Mouse (Mus musculus): ENCODE measurements around the gene Kcnj10. TPM values are rescaled to one million over a fixed set of nuclear protein-coding genes. Genes with fewer than 3 reads are reported as not detected.

The Kcnj10 gene
- 0.05 TPM in 2 replicates for polyA plus RNA-seq (2016; fragmentation: Nextera tagmentation; extraction: Ambion mirVana)

DNA sequence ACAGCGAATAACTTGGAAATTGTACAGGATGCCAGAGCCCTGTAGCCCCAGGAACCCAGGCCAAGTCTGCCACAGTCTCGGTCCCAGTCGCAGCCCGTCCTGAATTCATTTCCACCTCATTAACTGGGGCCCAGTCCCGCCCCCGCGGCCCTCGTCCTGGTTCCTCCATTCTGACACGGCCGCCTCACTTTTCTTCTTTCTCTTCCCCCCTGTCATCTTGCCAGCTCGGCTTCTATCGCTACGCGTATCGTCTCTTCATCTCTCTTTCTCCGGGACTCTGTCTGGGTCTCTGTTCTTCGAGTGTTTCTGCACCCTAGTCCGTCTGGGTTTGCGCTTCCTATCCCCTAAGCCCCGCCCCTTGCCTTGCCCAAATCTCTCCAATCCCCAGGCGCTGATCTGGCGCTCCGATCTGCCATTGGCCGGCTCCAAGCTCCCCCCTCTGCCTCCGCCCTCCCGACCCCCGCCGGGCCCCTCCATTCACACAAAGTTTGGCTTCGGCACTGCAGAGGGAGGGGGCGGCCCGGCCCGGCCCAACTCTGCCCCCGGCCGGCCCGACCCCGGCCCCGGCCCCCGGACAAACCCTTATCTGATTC, at the start of gene Kcnj10:
TSS of gene Kcnj10 (plus strand) at position 482 of the 593 bp plus-strand sequence.
- Histone ChIP-seq H3K27me3 (ENCODE audit: low read depth, poor library complexity, severe bottlenecking) (peaks cover 71% of the 10 kb centered on the region), H3K36me3 (no peaks in the 10 kb centered on the region), H3K4me3 (peak within 1 kb of the TSS; percentile 50), H3K9me3 (replicated peaks) (no peaks in the 10 kb centered on the region), H3K4me1 (peaks cover 9% of the 10 kb centered on the region), H3K27ac (no peak within 1 kb of the TSS)
- WGBS: 1% methylated on average over 38 of the region's 38 CpGs
- DNase-seq (ENCODE audit: low spot score): peak; percentile 79

DNA sequence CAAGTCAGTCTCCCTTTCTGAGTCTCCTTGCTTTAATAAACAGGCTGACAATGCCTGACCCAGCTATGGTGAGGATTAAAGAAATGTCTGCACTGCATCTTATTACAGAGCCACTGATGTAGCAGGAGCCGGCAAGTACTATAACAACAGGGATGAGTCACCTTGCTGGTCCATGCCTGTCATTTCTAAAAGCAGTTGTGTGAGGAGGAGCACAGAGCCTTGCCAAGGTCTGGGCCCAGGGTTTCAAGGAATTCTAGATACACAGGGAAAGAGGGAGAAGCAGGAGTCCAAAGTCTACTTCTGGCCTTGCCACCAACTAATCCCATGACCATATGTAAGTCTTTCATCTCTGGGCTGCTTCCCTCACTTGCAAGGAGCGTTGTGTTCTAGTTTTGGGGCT, 48.1 kb upstream of the Kcnj10 start:
- Histone ChIP-seq H3K27me3 (ENCODE audit: low read depth, poor library complexity, severe bottlenecking) (peaks cover 15% of the 10 kb centered on the region; the same call in 1 of the 2 replicates), H3K4me3 (no peak overlapping the region), H3K27ac (no peak overlapping the region), H3K9me3 (replicated peaks) (no peaks in the 10 kb centered on the region), H3K36me3 (no peaks in the 10 kb centered on the region), H3K4me1 (peaks cover 31% of the 10 kb centered on the region)
- DNase-seq (ENCODE audit: low spot score): no peak
- WGBS: 86% methylated on average over 2 of the region's 2 CpGs

DNA sequence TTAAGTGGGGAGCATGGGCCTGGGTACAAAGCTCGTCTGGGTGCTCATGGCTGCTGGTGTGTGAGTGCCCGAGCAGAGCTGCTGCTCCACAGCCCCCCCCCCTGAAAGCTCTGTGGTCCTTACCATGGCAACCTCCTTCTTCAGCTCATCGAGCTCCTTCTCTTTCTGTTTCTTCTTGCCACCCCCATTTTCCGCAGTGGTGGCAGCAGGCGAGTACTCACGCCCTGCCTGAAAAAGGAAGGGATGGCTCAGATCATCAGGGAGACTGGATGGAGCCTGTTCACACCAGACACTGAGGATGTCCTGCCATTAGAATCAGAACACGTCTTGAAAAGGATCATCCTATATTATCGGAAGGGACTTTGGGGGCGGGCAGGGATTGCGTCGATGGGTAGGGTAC, 47.6 kb upstream of the Kcnj10 start:
- WGBS: 89% methylated on average over 11 of the region's 11 CpGs
- Histone ChIP-seq H3K4me1 (peaks cover 37% of the 10 kb centered on the region), H3K9me3 (replicated peaks) (no peaks in the 10 kb centered on the region), H3K36me3 (no peaks in the 10 kb centered on the region), H3K27ac (0 out of 2 replicates have a peak overlapping the region, but pooled peaks have one; percentile 20), H3K27me3 (ENCODE audit: low read depth, poor library complexity, severe bottlenecking) (peaks cover 15% of the 10 kb centered on the region; the same call in 1 of the 2 replicates), H3K4me3 (no peak overlapping the region)
- no peak for DNase-seq (ENCODE audit: low spot score)

DNA sequence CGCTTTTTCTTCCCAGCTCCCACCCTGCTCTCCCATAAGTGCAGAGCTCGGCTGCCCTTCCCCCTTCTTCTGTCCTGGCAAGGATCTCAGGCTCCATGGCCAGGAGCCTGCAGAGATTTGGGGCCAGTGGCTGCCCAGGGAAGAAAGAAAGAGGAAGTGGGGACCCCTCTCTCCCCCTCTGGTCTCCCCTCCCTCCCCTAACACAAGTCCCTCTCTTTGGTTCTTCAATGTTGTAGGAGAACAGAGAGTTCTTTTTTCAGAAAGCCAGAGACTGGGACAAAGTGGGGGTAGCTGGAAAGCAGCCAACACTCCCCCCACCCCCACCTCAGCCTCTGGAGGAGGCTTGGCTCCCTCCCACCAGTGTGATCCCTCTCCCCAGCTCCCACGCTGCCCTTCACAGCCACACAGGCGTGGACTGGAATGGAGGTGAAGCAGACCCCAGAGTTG, 45.2 kb upstream of the Kcnj10 start:
- Histone ChIP-seq H3K4me3 (no peak overlapping the region; the same call in 1 of the 2 replicates), H3K27me3 (ENCODE audit: low read depth, poor library complexity, severe bottlenecking) (peaks cover 25% of the 10 kb centered on the region; the same call in 1 of the 2 replicates), H3K27ac (peak overlapping the region; percentile 83), H3K4me1 (peaks cover 60% of the 10 kb centered on the region), H3K36me3 (no peaks in the 10 kb centered on the region), H3K9me3 (replicated peaks) (no peaks in the 10 kb centered on the region)
- 44% methylated on average over 4 of the region's 4 CpGs for WGBS
- no peak for DNase-seq (ENCODE audit: low spot score)

DNA sequence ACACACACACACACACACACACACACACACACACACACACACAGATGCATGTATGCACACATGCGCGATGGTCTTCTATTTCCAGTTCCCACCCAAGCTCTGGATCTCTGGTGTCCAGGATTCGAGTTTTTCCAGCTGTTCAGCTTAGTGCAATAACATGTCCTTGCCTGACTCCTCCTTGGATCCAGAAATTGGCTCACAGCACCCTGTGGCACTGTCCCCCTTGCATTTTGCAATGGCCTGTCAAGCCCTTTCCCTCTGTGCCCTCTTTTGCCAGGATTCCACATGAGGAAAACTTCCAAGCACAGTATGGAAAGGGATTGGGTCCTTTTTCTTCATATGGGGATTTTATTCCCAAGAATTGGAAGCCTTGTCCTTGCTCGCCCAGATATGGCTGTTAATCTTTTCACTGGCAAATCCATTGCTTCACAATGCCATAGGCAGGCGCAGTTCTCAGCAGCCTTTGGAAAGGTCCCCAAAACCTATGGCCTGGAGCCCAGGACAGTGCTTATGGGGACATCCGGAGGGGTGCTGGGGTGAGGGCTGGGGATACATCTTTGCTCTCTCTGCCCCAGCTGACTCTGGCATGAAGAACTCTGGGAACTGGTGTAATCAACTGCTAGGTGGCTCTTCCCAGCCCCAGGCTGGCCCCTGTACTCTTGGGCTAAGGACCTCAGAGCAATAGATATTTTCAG, 44.0 kb upstream of the Kcnj10 start:
- Histone ChIP-seq H3K9me3 (replicated peaks) (no peaks in the 10 kb centered on the region), H3K27ac (peak overlapping the region; percentile 83), H3K27me3 (ENCODE audit: low read depth, poor library complexity, severe bottlenecking) (peaks cover 25% of the 10 kb centered on the region; the same call in 1 of the 2 replicates), H3K4me1 (peaks cover 72% of the 10 kb centered on the region), H3K4me3 (peak overlapping the region; percentile 39; the same call in 1 of the 2 replicates), H3K36me3 (no peaks in the 10 kb centered on the region)
- WGBS: 86% methylated on average over 6 of the region's 6 CpGs
- no peak for DNase-seq (ENCODE audit: low spot score)

DNA sequence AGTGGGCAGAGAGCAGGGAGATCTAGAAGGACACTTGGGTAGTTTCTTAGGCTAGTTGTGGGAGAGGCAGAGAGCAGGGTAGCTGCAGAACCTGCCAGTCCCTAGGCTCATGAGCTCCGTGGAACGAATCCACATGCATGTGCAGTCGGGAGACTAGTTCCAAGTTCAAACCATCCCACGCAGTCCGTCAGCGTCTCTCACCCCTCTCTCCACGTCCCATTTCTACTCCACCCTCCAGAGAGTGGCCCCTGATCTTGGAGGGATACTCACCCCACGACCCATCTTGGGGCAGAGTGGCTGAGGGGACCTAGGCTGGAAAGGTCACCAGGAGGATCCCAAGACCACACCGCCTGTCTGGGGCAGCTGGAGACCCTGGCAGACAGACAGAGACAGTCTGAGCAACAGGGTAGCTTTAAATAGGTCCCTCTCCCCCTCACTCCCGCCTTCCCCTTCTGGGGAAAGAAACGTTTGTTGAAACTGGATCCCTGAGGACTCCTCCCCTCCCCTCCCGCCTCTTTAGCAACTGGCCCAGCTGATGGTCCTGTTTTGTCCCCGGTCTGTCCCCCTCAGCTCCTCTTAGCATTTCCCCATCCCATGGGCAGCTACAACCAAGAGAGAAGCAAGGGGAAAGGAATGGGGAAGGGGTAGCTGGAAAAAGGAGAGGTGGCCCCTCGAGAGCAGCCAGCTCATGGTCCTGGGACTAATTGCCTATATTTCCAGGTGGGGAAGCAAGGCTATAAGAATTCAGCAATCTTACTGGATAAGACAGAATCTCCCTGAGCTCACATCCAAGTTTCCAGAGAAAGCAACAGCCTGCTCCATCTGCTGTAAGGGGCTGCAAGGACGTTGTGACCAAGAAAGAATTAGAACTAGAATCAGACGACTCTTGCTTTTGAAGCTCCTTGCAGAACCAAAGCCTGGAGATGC, 43.1 kb upstream of the Kcnj10 start, which contains the start of gene Atp1a2:
TSS of gene Atp1a2 (minus strand) at position 454 of the 927 bp plus-strand sequence.
- 11% methylated on average over 16 of the region's 16 CpGs for WGBS
- Histone ChIP-seq H3K27me3 (ENCODE audit: low read depth, poor library complexity, severe bottlenecking) (peaks cover 25% of the 10 kb centered on the region; the same call in 1 of the 2 replicates), H3K4me1 (peaks cover 81% of the 10 kb centered on the region), H3K4me3 (peak within 1 kb of the TSS; percentile 39), H3K27ac (peak within 1 kb of the TSS; percentile 83), H3K9me3 (replicated peaks) (no peaks in the 10 kb centered on the region), H3K36me3 (no peaks in the 10 kb centered on the region)
- DNase-seq (ENCODE audit: low spot score): peak; percentile 51

DNA sequence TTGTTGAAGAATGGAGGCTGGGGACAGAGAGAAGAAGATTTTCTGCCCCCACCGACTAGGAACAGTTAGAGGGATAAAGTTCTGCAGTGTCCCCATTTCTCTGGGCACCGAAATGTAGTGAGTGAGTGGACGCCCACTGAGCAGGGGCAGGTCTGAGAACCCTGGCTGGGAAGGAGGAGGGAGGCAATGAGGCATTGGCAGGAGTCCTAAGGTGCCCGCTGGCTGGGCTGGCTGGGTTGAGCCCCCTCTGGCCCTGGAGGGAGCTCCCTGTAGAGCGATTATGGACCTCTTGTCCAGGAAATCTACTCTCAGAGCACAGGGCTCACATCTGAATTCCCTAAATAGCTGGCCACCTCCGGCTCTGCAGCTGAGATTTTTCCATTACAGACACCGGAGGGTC, 41.5 kb upstream of the Kcnj10 start:
- WGBS: 63% methylated on average over 7 of the region's 7 CpGs
- Histone ChIP-seq H3K4me1 (peaks cover 94% of the 10 kb centered on the region), H3K4me3 (no peak overlapping the region), H3K9me3 (replicated peaks) (no peaks in the 10 kb centered on the region), H3K27me3 (ENCODE audit: low read depth, poor library complexity, severe bottlenecking) (peaks cover 25% of the 10 kb centered on the region; the same call in 1 of the 2 replicates), H3K27ac (peak overlapping the region; percentile 56), H3K36me3 (no peaks in the 10 kb centered on the region)
- DNase-seq (ENCODE audit: low spot score): no peak

DNA sequence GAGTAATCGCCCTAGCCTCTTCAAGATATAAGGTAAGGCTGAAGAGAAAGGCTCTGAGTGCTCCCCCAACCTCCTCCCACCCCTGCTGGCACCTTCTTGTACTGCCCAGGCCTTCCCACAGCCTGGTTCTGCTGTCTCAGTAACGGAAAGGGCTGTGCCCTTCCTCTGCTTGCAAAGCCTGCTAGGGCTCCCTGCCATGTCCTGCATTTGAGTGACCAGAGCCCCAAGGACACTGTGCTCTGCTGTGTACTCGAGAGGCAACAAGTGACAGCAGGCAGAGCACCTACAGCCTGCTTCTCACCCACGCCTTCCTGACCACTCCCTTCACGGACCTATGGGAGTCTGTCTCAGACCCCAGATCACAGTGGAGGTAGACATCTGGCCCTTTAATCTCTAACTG, 40.8 kb upstream of the Kcnj10 start:
- Histone ChIP-seq H3K4me1 (peaks cover 93% of the 10 kb centered on the region), H3K36me3 (no peaks in the 10 kb centered on the region), H3K9me3 (replicated peaks) (no peaks in the 10 kb centered on the region), H3K27ac (peak overlapping the region; percentile 56), H3K4me3 (no peak overlapping the region), H3K27me3 (ENCODE audit: low read depth, poor library complexity, severe bottlenecking) (peaks cover 25% of the 10 kb centered on the region; the same call in 1 of the 2 replicates)
- DNase-seq (ENCODE audit: low spot score): no peak
- WGBS: 54% methylated on average over 5 of the region's 5 CpGs

DNA sequence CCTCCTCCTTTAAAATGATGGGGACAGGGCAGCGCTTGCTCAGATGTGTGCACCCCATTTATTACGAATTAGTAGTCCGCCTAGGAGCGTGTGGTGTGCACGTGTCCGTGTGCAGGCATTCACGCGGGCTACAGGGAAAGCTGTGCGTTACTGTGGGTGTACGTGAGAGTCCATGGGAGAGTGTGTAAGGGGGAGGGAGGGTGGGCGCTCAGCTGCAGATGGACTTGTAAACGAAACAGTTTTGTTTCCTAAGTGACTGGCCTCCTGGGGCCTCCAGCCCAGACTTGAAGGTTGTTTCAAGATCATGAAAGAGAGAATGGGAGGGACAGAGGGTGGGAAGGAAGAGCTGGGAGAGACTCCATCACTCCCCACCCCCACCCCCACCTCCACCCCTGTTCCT, 39.8 kb upstream of the Kcnj10 start:
- H3K27ac ChIP-seq: peak overlapping the region; percentile 56
- DNase-seq (ENCODE audit: low spot score): no peak
- no peaks in the 10 kb centered on the region for H3K36me3 ChIP-seq
- H3K27me3 ChIP-seq (ENCODE audit: low read depth, poor library complexity, severe bottlenecking): peaks cover 19% of the 10 kb centered on the region; the same call in 1 of the 2 replicates
- H3K4me1 ChIP-seq: peaks cover 90% of the 10 kb centered on the region
- no peak overlapping the region for H3K4me3 ChIP-seq
- 50% methylated on average over 12 of the region's 12 CpGs for WGBS
- no peaks in the 10 kb centered on the region for H3K9me3 ChIP-seq (replicated peaks)

DNA sequence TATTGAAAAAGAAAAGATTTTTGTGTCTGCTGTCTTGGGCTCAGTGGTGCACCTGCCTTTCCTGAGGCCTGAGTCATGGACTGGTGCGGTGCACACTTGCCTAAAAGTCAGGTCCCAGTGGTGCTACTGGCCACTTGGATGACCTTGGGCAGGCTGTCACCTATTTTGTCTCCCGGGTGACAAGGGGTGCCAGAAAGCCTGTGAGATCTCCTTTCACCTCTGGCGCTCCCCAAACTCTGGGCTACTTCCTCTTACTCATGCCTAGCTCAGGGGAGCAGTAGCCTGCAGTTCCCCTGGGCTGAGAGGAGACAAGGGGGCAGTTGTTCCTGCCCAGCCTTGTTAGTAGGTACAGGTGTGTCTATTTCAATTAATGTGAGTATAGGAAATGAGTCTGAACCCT, 38.7 kb upstream of the Kcnj10 start:
- no peaks in the 10 kb centered on the region for H3K36me3 ChIP-seq
- H3K4me3 ChIP-seq: no peak overlapping the region
- no peak for DNase-seq (ENCODE audit: low spot score)
- 66% methylated on average over 3 of the region's 3 CpGs for WGBS
- H3K9me3 ChIP-seq (replicated peaks): no peaks in the 10 kb centered on the region
- H3K4me1 ChIP-seq: peaks cover 82% of the 10 kb centered on the region
- peak overlapping the region; percentile 82 for H3K27ac ChIP-seq
- H3K27me3 ChIP-seq (ENCODE audit: low read depth, poor library complexity, severe bottlenecking): peaks cover 11% of the 10 kb centered on the region; the same call in 1 of the 2 replicates

DNA sequence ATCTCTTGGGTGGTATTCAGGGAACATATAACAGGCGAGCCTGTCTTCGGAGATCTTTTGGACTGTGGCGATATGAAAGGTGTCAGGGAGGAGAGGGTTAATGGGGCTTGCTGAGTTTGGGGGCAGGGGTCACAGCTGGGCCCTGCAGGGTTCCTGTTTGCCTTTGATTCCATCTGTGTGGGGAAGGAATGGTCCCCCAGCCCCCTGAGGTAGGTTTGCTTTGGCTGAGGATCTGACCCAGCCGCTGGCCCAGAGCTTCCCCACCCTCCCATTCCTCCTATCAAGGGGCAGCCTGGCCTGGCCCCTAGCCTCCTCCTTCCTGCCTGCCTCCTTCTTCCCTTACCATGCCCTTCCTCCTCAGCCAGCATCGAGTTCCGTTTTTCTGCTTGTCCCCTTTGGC, 38.2 kb upstream of the Kcnj10 start:
- Histone ChIP-seq H3K4me3 (peak overlapping the region; percentile 13; the same call in 1 of the 2 replicates), H3K27me3 (ENCODE audit: low read depth, poor library complexity, severe bottlenecking) (peaks cover 11% of the 10 kb centered on the region; the same call in 1 of the 2 replicates), H3K9me3 (replicated peaks) (no peaks in the 10 kb centered on the region), H3K4me1 (peaks cover 80% of the 10 kb centered on the region), H3K36me3 (no peaks in the 10 kb centered on the region), H3K27ac (peak overlapping the region; percentile 82)
- WGBS: 11% methylated on average over 6 of the region's 6 CpGs
- peak; percentile 66 for DNase-seq (ENCODE audit: low spot score)

DNA sequence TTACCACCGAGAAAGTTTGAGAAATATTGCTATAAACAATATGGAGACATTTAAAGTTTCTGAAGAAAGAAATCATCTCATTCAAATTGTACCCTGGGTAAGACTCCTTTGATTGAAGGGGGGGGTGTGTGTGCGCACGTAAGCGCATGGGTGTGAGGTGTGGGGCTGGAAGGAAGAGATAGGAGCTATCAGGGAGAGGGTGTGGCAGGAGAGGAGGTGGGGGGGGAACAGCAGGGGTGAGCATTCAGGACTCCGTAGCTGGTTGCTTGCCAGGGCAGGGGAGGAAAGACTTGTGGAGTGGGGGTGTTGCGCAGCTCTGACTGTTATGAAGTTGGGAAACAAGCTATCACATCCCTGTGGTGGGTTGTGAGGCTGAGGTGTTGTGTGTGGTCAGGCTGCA, 36.6 kb upstream of the Kcnj10 start:
- H3K27me3 ChIP-seq (ENCODE audit: low read depth, poor library complexity, severe bottlenecking): 0 out of 2 replicates have a peak, but pooled peaks cover 6% of the 10 kb centered on the region
- H3K4me1 ChIP-seq: peaks cover 80% of the 10 kb centered on the region
- no peaks in the 10 kb centered on the region for H3K9me3 ChIP-seq (replicated peaks)
- H3K36me3 ChIP-seq: no peaks in the 10 kb centered on the region
- no peak overlapping the region for H3K4me3 ChIP-seq
- H3K27ac ChIP-seq: 0 out of 2 replicates have a peak overlapping the region, but pooled peaks have one; percentile 44
- 72% methylated on average over 6 of the region's 6 CpGs for WGBS
- no peak for DNase-seq (ENCODE audit: low spot score)

Data from limb, embryonic 10.5 days (tissue).